Mouse (Mus musculus): ENCODE measurements around the gene Mapk8ip3. TPM values are rescaled to one million over a fixed set of nuclear protein-coding genes. Genes with fewer than 3 reads are reported as not detected.

Gene Mapk8ip3
- polyA plus RNA-seq, 1 experiment from 2014 or later, result 4.5 TPM

DNA sequence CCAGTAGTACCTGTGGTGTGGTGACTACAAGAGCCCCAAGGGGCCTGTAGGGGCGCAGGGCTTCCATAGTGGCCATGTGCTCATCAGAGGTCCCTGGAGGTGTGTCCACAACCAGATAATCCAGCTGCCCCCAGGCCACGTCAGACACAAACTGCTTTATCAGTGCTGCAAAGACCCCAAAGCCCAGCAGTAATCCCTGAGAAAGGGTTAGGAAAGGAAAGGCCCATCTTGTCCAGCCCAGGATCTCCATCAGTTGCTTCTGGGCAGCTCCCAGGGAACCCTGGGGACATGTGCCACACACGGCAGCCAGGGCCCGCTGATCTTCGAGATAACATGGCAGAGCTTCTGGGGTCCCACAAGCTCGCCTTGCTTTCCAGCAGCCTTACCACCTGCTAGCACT lies 52.4 kb downstream of the Mapk8ip3 start:
- H3K4me1 ChIP-seq (ENCODE audit: insufficient read depth), result peaks cover 23% of the 10 kb centered on the region
- no peak overlapping the region for H3K9ac ChIP-seq (replicated peaks)
- H3K4me3 ChIP-seq (ENCODE audit: low read depth, low read length), result no peak overlapping the region
- H3K9me3 ChIP-seq (ENCODE audit: low read length), result no peaks in the 10 kb centered on the region
- no peaks in the 10 kb centered on the region for H3K27me3 ChIP-seq (ENCODE audit: insufficient read depth, low read length)
- H3K4me2 ChIP-seq (ENCODE audit: low read depth, low read length), result no peak overlapping the region
- no peak for TF ChIP-seq CTCF (IDR thresholded peaks at IDR 0.05; ENCODE audit: low read depth)
- TF ChIP-seq EP300 (IDR thresholded peaks at IDR 0.05; ENCODE audit: low read depth), result no peak
- no peak for DNase-seq
- H3K27ac ChIP-seq (ENCODE audit: low read depth), result no peak overlapping the region
- ATAC-seq, result no peak
- 81% methylated on average over 6 of the region's 6 CpGs for WGBS (ENCODE audit: insufficient replicate concordance)
- H3K36me3 ChIP-seq (replicated peaks; ENCODE audit: insufficient read depth, low read length), result peaks cover 43% of the 10 kb centered on the region

DNA sequence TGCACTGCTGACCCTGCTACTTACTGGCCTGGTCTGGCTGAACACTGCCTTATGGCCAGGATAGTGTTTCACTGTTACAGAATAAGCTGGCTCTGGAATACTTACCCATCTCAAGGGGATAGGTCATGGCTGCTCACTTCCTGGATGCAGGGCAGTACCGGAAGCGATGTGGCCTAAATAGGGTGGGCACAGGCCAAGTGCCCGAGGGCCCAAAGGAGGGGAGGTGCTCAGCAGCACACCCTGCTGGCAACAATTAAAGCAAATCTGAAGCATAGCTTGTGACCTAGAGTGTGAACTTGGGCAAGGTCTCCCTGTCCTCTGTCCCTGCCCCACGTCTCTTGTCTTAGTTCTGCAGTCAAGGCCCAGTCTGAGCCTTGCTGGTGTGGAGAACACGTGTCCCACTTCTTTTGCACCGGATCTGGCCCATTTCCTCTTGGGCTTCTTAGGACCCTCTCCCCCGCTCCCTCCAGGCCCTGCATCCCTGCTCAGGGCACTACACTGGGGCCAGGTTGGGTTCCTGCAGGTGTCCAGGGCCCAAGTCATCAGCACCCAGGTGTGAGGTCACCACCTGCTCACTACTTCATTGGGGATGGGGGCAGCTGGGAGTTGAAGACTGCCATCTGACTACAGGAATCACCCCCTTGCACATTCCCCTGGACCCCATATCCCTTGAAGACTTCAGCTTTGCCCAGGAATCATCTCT lies 54.9 kb downstream of the Mapk8ip3 start:
- Histone ChIP-seq H3K4me2 (ENCODE audit: low read depth, low read length) (no peak overlapping the region), H3K27me3 (ENCODE audit: insufficient read depth, low read length) (no peaks in the 10 kb centered on the region), H3K9me3 (ENCODE audit: low read length) (no peaks in the 10 kb centered on the region), H3K4me3 (ENCODE audit: low read depth, low read length) (no peak overlapping the region), H3K27ac (ENCODE audit: low read depth) (no peak overlapping the region), H3K36me3 (replicated peaks; ENCODE audit: insufficient read depth, low read length) (peaks cover 29% of the 10 kb centered on the region), H3K4me1 (ENCODE audit: insufficient read depth) (peaks cover 8% of the 10 kb centered on the region), H3K9ac (replicated peaks) (no peak overlapping the region)
- peak; percentile 50 for DNase-seq
- 50% methylated on average over 7 of the region's 7 CpGs for WGBS (ENCODE audit: insufficient replicate concordance)
- no peak for ATAC-seq
- TF ChIP-seq EP300 (IDR thresholded peaks at IDR 0.05; ENCODE audit: low read depth) (no peak), CTCF (IDR thresholded peaks at IDR 0.05; ENCODE audit: low read depth) (peak; percentile 80)

DNA sequence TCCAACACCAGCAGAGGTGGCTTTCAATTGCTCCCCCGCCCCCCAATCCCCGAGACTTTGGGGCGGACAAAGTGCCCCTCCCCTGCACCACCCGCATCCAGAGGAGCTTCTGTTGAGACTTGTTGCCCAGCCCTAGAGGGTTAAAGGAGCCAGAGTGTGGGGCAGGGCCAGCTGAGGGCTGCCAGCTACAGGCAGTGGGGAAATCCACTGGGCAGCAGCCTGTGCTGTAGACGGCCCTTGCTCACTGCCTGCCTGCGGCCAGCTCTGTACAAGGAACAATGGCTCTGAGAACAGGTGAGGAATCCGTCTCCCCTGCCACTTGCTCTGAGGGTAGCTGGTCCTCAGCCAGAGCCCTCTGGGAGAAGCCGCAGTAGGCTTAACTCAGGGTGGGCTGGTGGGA lies 58.2 kb downstream of the Mapk8ip3 start:
- Histone ChIP-seq H3K27me3 (ENCODE audit: insufficient read depth, low read length) (no peaks in the 10 kb centered on the region), H3K9me3 (ENCODE audit: low read length) (no peaks in the 10 kb centered on the region), H3K4me2 (ENCODE audit: low read depth, low read length) (peak overlapping the region; percentile 64), H3K36me3 (replicated peaks; ENCODE audit: insufficient read depth, low read length) (peaks cover 17% of the 10 kb centered on the region), H3K27ac (ENCODE audit: low read depth) (peak overlapping the region; percentile 94), H3K9ac (replicated peaks) (peak overlapping the region; percentile 68), H3K4me3 (ENCODE audit: low read depth, low read length) (peak overlapping the region; percentile 21), H3K4me1 (ENCODE audit: insufficient read depth) (peaks cover 11% of the 10 kb centered on the region; the same call in 1 of the 2 replicates)
- WGBS (ENCODE audit: insufficient replicate concordance), result 64% methylated on average over 8 of the region's 8 CpGs
- DNase-seq (no peak), ATAC-seq (peak; percentile 60)
- no peak for TF ChIP-seq CTCF (IDR thresholded peaks at IDR 0.05; ENCODE audit: low read depth)

DNA sequence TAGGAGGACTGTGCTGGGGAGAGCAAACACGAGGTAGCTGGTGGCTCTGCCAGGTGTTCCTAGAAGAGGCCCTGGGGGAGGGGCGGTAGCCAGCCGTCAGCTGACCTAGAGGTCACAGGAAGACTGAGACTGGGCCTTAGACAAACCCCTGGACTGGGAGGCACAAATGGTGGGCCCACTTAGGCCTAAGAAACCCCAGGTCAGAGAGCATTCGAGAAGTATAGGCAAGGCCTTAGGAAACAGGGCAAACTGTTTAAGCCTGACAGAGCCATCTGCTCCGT lies 58.7 kb downstream of the Mapk8ip3 start:
- peak overlapping the region; percentile 68 for H3K9ac ChIP-seq (replicated peaks)
- DNase-seq (peak; percentile 73), ATAC-seq (peak; percentile 83)
- peak overlapping the region; percentile 64 for H3K4me2 ChIP-seq (ENCODE audit: low read depth, low read length)
- H3K4me1 ChIP-seq (ENCODE audit: insufficient read depth), result peaks cover 11% of the 10 kb centered on the region; the same call in 1 of the 2 replicates
- 48% methylated on average over 5 of the region's 5 CpGs for WGBS (ENCODE audit: insufficient replicate concordance)
- no peak for TF ChIP-seq CTCF (IDR thresholded peaks at IDR 0.05; ENCODE audit: low read depth)
- TF ChIP-seq EP300 (IDR thresholded peaks at IDR 0.05; ENCODE audit: low read depth), result no peak
- H3K4me3 ChIP-seq (ENCODE audit: low read depth, low read length), result peak overlapping the region; percentile 21
- no peaks in the 10 kb centered on the region for H3K27me3 ChIP-seq (ENCODE audit: insufficient read depth, low read length)
- H3K36me3 ChIP-seq (replicated peaks; ENCODE audit: insufficient read depth, low read length), result peaks cover 12% of the 10 kb centered on the region
- peak overlapping the region; percentile 94 for H3K27ac ChIP-seq (ENCODE audit: low read depth)
- H3K9me3 ChIP-seq (ENCODE audit: low read length), result no peaks in the 10 kb centered on the region

DNA sequence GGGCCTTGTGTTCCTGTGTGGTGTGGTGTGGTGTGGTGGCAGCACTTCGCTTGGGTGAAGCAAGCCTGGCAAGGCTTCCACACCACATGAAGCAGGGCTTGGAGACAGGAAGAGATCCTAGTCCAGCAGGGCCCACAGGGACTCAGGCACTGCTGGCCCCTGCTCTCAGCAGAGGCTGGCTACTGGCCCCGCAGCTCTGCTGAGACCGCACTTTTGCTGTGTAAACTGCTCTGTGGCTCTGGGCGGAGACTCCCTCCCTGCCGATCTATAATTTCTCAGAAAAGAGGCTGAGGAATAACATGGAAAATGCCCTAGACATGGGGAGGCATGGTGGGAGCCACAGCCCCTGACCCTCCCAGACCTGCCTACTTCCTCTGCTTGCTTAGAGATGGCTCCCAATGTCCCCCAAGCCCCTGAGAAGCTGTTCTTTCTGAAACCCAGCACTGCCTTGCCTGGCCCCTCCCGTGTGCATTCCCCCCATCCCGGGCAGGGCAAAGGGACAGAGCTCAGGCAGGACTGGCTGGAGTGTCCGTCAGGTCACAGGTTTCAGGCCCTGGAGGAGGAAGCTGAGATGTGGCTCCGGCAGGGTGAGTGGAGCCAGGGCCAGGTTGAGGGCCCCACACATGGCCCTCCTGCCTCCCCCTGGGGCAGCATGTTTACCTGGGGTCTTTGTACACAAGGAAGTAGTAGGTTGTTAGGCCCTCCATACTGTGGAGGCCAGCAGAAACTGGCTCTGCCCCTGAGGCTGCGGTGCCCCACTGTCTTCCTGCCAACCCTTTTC lies 59.3 kb downstream of the Mapk8ip3 start:
- no peak for TF ChIP-seq CTCF (IDR thresholded peaks at IDR 0.05; ENCODE audit: low read depth)
- no peak for TF ChIP-seq EP300 (IDR thresholded peaks at IDR 0.05; ENCODE audit: low read depth)
- Histone ChIP-seq H3K9ac (replicated peaks) (peak overlapping the region; percentile 68), H3K4me1 (ENCODE audit: insufficient read depth) (peaks cover 11% of the 10 kb centered on the region; the same call in 1 of the 2 replicates), H3K27ac (ENCODE audit: low read depth) (peak overlapping the region; percentile 94), H3K27me3 (ENCODE audit: insufficient read depth, low read length) (no peaks in the 10 kb centered on the region), H3K4me3 (ENCODE audit: low read depth, low read length) (peak overlapping the region; percentile 21), H3K36me3 (replicated peaks; ENCODE audit: insufficient read depth, low read length) (peaks cover 7% of the 10 kb centered on the region), H3K9me3 (ENCODE audit: low read length) (no peaks in the 10 kb centered on the region), H3K4me2 (ENCODE audit: low read depth, low read length) (peak overlapping the region; percentile 64)
- peak; percentile 53 for DNase-seq
- peak; percentile 73 for ATAC-seq
- WGBS (ENCODE audit: insufficient replicate concordance), result 60% methylated on average over 10 of the region's 10 CpGs

DNA sequence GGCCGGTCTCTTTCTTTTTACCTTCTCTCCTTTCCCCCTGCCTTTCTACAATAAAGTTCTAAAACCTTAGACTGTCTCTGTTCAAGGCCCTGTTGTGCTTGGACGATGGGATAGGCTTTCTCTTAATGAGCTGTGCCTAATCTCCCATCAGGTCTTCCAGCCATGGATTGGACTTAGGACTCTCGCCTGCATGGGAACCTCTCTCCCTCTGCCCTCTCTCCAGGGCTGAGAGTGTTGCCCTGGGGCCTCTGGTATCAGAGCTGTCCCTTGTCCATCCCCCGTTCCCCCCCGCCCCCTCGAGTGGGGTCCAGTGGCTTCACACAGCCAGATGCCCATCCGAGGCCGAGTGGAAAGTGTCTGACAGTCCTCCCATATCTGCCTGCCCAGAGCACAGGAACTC lies 61.8 kb downstream of the Mapk8ip3 start:
- ATAC-seq (no peak), DNase-seq (no peak)
- Histone ChIP-seq H3K9me3 (ENCODE audit: low read length) (no peaks in the 10 kb centered on the region), H3K4me3 (ENCODE audit: low read depth, low read length) (no peak overlapping the region), H3K36me3 (replicated peaks; ENCODE audit: insufficient read depth, low read length) (no peaks in the 10 kb centered on the region), H3K9ac (replicated peaks) (no peak overlapping the region), H3K4me2 (ENCODE audit: low read depth, low read length) (no peak overlapping the region), H3K4me1 (ENCODE audit: insufficient read depth) (peaks cover 11% of the 10 kb centered on the region; the same call in 1 of the 2 replicates), H3K27ac (ENCODE audit: low read depth) (no peak overlapping the region), H3K27me3 (ENCODE audit: insufficient read depth, low read length) (no peaks in the 10 kb centered on the region)
- TF ChIP-seq CTCF (IDR thresholded peaks at IDR 0.05; ENCODE audit: low read depth) (no peak), EP300 (IDR thresholded peaks at IDR 0.05; ENCODE audit: low read depth) (no peak)
- WGBS (ENCODE audit: insufficient replicate concordance), result 70% methylated on average over 8 of the region's 8 CpGs

Data from liver, postnatal 0 days (tissue).